Mouse (Mus musculus): Measurements from ENCODE around the gene Cd6. TPM values are rescaled to one million over a fixed set of nuclear protein-coding genes. Genes with fewer than 3 reads are reported as not detected.

Cd6 gene
- total RNA-seq, 2 experiments from 2014 or later = 0.19 to 0.20 TPM

DNA sequence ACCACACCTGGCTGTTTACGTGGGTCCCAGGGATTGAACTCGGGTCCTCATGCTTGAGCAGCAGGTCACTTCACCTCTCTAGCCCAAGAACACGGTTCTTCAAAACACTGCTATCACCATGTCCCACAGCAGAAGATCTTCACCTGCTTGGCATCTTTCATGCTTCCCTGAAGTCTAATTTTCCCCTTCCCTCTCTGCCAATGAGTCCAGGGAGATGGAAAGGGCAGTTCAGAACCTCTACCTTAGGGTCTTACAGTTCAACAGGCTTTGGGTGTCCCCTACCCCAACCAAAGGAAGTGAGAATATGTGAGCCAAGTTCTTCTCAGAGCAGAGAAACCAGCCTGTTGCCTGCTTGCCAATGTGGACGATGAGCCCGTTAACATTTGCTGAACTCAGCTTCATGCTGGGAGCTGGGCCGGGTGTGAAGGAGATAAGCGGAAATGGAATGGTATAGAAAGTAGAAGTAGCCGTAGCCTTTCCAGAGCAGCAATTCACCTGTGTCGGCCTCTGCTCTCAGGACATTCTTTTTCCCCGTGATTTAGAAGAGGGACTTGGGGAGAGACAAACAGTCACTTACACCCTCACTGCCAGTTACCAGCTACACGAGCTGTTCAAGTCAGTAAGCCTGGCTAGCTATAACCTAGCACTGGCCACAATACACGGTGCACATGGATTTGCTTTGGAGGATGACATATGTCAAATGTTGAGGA is 21.2 kb downstream of the Cd6 start:
- intact Hi-C loops (cut with DNase I) = no loop called here

DNA sequence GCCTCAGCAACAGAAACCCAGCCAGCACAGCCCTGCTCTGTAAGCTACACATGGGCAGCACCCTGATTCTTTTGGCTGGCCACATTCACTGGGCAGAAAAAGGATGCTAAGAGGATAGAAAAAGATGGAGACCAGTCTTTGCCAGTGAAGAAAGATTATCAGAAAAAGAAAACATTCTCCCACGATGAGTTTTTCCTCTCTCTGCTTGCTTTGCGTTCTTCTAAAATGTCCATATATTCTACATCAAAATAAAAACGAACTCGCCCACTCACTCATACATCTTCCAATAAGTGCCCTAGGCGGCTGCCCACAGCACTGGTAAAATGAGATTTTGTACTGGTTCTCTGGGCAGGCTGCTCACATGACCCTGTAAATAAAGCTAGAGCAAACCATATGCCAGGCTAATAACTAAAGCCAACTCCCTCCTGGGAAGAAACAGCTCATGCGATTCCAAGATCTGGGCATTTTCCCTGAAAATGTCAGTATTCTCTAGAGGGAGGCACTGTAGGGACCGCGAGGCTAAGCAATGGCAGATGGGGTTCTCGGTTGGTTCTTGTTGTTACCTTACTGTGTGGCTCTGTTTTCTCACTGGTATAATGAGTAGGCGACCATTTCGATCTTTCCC is 24.1 kb downstream of the Cd6 start:
- DNase-seq (ENCODE audit: extremely low spot score in 1 of 2, low spot score in 2 of 2) = no peak
- intact Hi-C loops (cut with DNase I) = no loop called here

More for the DNA sequence above, 21.2 kb downstream of the Cd6 start:
- no peak for DNase-seq (ENCODE audit: extremely low spot score in 1 of 2, low spot score in 2 of 2)

DNA sequence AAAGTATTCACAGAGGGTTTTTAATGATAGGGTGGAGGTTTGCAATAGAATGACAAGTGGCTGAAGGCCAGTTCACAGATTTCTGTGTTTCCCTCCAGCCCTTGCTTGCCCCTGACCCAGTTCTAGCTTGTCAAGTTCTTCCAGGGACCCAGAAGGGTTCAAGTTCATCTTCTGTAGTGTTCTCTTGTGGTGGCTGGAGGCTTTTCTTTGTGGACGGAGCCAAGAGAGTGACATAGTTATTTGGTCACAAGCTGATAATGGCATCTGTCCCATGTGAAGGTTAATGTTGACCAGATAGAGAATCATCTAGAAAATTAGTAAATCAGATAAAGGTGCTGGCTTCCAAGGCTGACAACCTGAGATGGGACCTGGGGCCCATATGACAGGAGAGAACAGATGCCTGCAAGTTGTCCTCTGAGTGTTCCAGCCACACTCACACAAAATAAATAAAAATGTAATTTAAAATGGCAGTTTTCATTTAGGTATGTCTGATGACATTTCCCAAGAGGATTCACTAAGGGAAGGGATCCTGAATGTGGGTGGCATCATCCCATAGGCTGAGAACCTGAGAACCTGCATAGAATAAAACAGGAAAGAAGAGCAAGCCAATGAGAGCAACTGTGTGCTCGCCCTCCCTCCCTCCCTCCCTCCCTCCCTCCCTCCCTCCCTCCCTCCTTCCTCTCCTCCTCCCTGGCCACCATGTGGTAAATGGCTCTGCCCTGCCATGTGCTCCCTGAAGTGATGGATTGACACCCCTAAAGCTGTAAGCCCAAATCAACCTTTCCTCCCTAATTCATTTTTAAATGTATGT is 24.8 kb downstream of the Cd6 start:
- no peak for DNase-seq (ENCODE audit: extremely low spot score in 1 of 2, low spot score in 2 of 2)
- intact Hi-C loops (cut with DNase I) = no loop called here

DNA sequence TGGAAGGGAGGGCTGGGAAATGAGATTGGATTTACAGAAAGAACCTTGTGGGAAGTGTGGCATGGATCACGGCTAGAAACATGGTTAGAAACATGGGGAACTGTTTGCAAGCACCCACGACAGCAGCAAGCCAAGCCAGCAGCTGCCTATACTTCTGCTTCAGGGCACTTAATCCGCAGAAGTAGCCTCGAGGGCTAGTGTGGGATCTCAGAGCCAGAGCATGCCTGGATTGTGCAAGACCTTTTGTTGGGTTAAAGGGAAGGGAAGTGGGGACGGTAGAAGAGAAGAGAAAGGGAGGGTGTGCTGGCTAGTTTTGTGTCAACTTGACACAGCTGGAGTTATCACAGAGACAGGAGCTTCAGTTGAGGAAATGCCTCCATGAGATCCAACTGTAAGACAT is 26.1 kb downstream of the Cd6 start:
- intact Hi-C loops (cut with DNase I) = no loop called here
- no peak for DNase-seq (ENCODE audit: extremely low spot score in 1 of 2, low spot score in 2 of 2)

DNA sequence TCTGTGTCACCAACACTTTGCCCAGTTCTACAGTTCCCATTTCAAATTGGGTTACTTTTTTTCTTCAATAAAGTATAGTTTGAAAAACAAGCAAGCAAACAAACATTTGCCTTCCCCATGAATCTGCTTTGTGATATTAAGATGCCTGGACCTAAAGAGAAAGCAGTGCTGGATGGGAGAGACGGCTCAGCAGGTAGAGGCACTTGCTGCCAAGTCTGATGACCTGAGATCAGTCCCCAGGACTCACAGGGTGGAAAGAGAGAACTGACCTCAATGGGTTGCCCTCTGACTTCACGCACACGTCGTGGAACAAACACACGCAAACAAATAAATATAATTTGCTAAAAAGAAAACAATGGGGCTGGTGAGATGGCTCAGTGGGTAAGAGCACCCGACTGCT is 28.0 kb downstream of the Cd6 start:
- intact Hi-C loops (cut with DNase I) = no loop called here
- DNase-seq (ENCODE audit: extremely low spot score in 1 of 2, low spot score in 2 of 2) = no peak

DNA sequence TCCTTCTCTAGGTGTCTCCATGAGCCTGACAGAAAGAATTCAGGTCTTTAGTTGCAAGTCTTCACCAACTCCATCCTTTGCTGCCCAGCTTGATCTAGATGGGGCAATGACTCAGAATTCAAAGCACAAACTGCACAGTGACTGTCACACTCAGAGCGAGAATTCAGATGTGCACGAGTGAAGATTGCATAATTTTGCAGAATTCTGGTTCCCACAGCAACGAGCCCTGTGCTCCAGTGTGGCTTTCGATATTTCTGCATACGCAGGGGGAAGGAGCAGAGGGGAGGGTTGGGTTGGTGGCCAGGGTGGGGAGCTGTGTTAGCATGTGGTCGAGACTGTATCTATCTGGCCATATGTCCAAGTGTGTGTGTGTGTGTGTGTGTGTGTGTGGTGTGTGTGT is 28.8 kb downstream of the Cd6 start:
- intact Hi-C loops (cut with DNase I) = no loop called here
- DNase-seq (ENCODE audit: extremely low spot score in 1 of 2, low spot score in 2 of 2) = peak; percentile 46 to 68

DNA sequence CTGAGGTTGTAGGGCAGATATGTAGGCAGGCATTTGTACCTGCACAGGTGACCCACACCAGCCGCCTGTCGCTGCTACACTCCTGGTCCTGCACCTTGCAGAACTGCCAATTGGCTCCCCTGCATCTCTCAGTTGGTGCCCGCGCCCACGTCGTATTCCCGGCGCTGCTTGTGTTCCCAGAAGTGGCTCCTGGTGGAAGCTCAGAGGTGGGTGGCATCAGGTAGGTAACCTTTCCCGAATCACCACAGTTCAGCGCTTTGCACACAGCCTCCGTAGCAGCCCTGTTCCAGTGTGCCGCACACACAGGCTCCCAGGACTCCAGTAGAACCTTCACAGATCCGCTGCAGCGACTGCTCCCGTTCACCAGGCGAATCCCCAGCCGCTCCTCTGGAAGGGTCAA is 30.7 kb downstream of the Cd6 start:
- intact Hi-C loops (cut with DNase I) = no loop called here
- no peak for DNase-seq (ENCODE audit: extremely low spot score in 1 of 2, low spot score in 2 of 2)

DNA sequence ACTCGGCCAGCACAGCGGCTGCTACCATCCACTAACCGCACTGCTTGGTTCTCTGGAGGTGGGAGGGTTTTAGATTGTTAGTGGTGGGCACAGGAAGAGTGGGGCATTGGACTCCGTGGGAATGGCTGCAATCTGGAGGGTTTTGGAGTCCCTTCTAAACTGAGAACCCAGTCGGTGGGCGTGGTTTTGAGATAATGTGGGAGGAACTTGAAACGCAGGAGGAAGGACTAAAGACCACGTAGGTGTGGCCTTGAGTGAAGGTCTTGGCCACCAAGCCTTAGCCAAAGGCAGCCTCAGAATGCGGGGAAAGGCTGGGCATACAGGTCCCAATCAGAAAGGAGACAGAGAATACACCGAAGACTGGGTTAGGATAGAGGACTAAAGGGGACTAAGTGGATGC is 31.3 kb downstream of the Cd6 start:
- no peak for DNase-seq (ENCODE audit: extremely low spot score in 1 of 2, low spot score in 2 of 2)
- intact Hi-C loops (cut with DNase I) = no loop called here

DNA sequence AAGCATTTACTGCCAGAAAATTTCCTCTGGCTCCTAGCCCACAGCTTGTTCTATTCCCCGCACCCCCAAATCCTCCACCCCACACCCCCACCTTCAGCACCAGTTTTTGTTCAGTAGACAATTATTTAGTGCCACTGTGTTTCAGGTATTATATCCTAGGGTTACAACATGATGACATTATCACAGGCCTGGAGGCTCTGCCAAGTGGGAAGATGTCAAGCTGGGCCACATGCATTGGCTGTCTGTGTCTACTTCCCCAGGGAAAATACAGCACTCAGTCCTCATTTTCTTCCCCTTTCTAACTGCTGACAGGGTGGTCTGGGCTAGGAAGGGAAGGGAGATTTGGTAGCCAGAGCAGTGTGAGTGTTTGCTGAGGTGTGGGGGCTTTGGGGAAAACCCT is 34.9 kb downstream of the Cd6 start:
- DNase-seq (ENCODE audit: extremely low spot score in 1 of 2, low spot score in 2 of 2) = no peak
- intact Hi-C loops (cut with DNase I) = no loop called here

DNA sequence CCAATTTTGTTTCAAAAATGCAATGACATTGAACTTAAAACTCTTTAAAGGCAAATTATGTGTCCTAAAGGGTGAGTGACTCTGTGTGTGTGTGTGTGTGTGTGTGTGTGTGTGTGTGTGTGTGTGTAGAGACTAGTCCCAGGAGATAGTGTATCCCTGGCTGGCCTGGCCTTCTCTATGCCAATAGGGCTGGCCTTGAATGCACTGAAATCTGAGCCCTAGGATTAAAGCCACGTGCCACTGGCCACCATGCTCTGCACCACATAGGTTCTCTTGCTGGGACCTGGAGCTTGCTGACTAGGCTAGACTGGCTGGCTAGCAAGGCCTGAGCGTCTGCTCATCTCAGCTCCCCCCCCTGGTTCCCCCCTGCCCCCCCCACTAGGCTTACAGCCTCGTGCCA is 36.8 kb downstream of the Cd6 start:
- DNase-seq (ENCODE audit: extremely low spot score in 1 of 2, low spot score in 2 of 2) = no peak
- intact Hi-C loops (cut with DNase I) = no loop called here

DNA sequence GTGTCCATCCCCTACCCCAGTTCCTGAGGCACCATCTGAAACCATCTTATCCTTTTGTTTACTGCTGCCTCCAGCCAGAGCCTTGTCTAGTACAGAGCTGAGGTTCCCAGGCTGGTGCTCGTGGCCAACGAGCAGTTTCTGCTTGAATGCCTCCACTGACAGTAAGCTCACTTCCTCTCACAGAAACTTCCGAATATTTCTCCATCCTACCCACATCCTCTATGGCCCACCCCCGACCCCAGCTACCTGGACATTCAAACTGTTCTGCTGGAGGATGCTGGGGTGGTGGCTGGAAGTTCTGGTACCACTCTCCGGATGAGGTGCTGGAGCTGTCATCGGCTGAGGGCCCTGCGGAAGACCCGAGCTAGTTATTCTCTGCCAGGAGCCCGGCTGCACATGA is 39.5 kb downstream of the Cd6 start:
- no peak for DNase-seq (ENCODE audit: extremely low spot score in 1 of 2, low spot score in 2 of 2)
- intact Hi-C loops (cut with DNase I) = no loop called here

DNA sequence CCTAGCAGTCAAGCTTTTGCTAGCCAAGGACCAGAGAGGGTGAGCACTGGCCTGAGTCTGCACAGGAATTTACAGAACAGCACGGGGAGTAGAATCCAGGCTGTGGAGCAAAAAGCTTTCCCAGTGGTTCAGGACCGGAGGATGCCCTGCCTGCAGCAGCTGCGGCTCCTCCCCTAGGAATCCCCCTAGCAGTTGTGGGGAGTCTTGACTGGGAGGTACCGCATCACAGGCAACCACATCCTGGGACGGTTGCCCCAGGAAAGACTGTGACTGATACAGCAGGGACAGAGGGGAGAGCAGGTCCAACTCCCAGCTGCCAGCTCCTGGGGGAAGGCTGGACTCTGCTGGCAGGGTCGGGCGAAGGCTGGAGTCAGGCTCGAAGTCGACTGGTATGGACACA is 41.6 kb downstream of the Cd6 start:
- intact Hi-C loops (cut with DNase I) = no loop called here

DNA sequence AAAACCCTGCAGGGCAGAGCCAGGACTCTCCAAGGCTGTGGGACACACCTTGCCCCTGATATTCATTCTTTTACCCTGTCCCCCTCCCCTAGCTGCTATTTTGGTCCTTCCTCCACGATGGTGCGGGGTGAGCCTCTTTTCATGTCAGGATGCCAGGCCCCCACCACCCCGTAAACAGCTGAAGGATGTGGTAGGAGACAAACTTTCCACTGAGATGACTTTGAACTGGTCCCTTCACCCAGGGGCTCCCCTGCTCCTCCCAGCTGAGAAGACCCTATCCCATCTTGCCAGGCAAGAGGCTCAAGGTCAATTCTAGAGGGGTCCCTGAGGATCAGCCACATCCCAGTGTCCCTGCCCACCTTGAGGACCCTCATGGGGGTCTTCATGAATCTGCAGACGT is 42.5 kb downstream of the Cd6 start:
- intact Hi-C loops (cut with DNase I) = no loop called here
- DNase-seq (ENCODE audit: extremely low spot score in 1 of 2, low spot score in 2 of 2) = no peak

More for the DNA sequence above, 41.6 kb downstream of the Cd6 start:
- DNase-seq (ENCODE audit: extremely low spot score in 1 of 2, low spot score in 2 of 2) = no peak

DNA sequence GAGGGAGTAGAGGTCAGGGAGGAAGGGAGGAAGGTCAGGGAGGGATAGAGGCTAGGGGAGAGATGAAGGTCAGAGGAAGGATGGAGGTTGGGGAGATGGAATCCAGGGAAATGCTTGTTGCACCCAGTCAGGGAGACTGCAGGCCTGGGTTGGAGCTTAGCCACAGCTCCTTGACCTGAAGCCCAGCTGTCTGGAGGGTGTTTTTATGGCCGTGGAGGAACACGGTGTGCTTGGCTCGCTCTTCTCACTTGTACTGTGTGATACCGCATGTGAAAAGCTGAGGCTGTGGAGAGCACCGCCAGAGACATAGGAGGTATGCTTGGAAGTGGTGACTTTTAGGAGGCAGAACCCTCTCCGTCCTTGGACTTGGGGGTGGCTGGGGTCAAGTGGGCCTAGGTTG is 43.1 kb downstream of the Cd6 start:
- intact Hi-C loops (cut with DNase I) = no loop called here
- no peak for DNase-seq (ENCODE audit: extremely low spot score in 1 of 2, low spot score in 2 of 2)

DNA sequence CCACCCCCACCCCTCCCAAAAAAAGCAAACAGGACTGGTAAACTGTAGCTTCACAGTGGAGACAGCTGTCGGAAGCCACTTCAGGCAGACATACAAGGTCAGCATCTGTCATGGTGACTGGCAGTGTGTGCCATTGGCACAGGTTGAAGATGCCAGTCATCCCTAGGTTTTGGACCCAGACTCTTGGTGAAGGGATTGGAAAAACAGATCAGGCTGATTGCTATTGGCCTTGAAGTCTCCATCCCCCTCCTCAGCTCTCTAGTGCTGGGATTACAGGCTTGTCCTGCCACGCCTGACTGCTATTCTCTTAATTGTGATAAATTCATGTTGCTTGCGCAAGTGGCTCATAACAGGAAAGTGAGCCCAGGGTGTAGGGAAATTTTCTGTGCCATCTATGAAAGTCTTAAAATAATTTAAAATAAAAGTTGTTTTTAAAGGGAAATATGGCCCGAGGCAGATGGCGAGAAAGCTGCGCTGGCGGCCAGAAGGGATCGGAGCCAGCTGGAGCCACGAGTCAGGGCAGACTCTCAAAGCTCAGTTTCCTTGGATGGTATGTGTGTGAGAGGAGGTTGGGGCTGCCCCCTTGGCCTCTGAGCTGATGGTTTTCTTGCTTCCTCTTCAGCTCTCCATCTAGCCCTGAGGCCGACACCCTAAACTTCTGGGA is 44.9 kb downstream of the Cd6 start:
- intact Hi-C loops (cut with DNase I) = no loop called here
- DNase-seq (ENCODE audit: extremely low spot score in 1 of 2, low spot score in 2 of 2) = no peak

DNA sequence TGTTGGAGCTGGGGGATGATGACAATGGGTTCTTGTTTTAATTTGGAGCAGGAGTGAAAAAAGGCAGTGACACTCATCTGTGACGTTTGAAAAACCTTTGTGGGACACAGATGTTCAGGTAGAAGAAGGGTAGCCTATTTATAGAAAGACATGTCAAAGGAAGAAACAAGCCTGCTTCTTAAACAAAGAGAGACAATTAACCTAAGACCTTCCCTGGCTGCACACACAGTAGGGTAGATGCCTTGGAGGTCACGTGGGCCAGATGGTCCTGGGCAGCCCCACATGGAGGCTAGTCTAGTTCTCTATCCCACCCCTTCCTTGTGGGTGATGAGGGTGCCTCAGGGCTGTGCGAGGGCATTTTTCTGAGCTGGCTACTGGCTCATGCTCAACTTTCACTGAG is 45.8 kb downstream of the Cd6 start:
- DNase-seq (ENCODE audit: extremely low spot score in 1 of 2, low spot score in 2 of 2) = no peak
- intact Hi-C loops (cut with DNase I) = no loop called here

DNA sequence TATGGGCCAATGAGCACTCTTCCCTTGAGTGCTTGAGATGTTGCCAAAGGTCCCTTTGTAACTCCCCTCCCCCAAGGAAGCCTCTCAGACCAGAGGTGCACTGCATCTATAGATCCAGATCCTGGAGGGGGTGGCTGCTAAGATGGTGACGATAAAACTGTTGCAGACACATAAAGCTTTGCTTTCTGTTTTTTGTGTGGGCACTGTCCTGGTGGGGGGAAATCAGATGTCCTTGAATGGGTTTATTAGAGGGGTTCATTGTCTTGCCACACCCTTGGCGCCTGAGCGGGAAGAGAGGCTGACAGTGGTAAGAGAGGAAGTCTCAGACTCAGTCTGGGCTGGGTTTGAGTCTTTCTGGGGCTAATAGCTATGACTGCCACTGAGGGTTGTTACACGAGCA is 46.7 kb downstream of the Cd6 start:
- no peak for DNase-seq (ENCODE audit: extremely low spot score in 1 of 2, low spot score in 2 of 2)
- intact Hi-C loops (cut with DNase I) = no loop called here

DNA sequence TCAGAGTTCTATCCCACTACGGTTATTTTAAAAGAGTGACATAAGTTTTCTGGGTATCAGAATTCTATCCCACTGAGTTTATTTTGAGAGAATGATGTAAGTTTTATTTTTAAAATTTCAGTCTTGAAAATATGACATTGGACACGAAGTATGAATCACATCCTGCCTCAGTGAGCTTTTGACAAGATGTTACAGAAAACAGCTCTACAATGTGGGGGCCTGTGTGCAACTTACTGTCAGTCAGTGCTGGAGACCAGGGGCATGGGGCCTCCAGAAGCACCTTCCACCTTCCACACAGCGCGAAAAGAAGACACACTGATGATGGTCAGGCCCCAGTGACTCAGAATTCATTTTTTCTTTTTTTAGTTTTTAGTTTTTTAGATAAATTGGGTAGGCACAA is 48.2 kb downstream of the Cd6 start:
- intact Hi-C loops (cut with DNase I) = no loop called here

DNA sequence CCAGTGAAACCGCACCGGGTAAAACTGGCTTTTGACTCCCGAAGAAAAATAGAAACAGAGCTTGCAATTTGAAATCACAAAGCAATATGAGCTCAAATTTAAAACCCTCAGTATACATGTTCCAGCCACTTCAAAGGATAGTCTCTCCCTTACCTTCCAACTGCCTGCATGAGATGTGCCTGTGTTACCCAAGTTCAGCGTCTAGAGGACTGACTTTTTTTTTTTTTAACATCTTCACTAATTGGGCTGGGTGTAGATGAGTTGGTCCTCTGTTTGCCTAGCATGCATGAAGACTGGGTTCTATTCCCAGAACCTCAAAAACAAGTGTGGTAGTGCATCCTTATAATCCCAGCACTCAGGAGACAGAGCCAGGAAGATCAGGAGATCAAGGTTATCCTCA is 53.0 kb downstream of the Cd6 start:
- intact Hi-C loops (cut with DNase I) = no loop called here

More for the DNA sequence above, 48.2 kb downstream of the Cd6 start:
- DNase-seq (ENCODE audit: extremely low spot score in 1 of 2, low spot score in 2 of 2) = no peak

DNA sequence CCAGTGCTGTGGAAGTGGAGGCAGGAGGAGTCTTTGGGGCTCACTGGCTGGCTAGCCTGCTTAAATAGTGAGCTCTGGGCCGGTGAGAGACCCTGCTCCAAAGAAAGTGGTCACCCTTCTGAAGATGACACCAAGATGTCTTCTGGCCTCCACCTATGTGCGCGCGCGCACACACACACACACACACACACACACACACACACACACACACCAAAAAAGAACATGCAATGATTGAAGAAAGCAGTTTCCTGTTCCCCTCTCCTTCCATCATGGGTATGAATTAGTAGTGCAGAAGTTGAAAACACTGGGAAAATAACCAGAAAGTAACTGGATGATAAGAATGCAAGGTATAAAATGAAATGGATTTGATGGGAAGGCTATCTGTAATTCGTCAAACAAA is 55.7 kb downstream of the Cd6 start:
- intact Hi-C loops (cut with DNase I) = no loop called here
- DNase-seq (ENCODE audit: extremely low spot score in 1 of 2, low spot score in 2 of 2) = no peak

More for the DNA sequence above, 53.0 kb downstream of the Cd6 start:
- no peak for DNase-seq (ENCODE audit: extremely low spot score in 1 of 2, low spot score in 2 of 2)

Data from left cerebral cortex, postnatal 10 days (tissue).